Mouse (Mus musculus) heart, postnatal 0 days (tissue): ENCODE measurements around the gene Ociad1. TPM values are rescaled to one million over a fixed set of nuclear protein-coding genes. Genes with fewer than 3 reads are reported as not detected.
A peak's percentile ranks its signal among the peaks of the same experiment; 100 is the strongest.

ENCODE experiments used
- ATAC-seq: fragments of 200-750 bp; cut with Nextera tagmentation; 2 replicates; pipeline ENCODE4 v1.8.0; 2017; ENCODE audit warnings: low read depth, moderate number of reproducible peaks, moderate library complexity; ENCODE audit not compliant: insufficient read depth
- DNase-seq: peaks from one replicate; pipeline ENCODE4 v3.0.0-alpha.2; 2016; ENCODE audit warnings: low spot score
- H3K27ac ChIP-seq: fragments of 300-500 bp; sonication (generic); 2 replicates; pipeline ENCODE4 v1.5.1; 2014; ENCODE audit warnings: low read depth, mild to moderate bottlenecking
- H3K27me3 ChIP-seq: fragments of 300-500 bp; sonication (generic); 2 replicates; pipeline ENCODE4 v1.6.1; 2014; ENCODE audit warnings: low read length, mixed read lengths; ENCODE audit not compliant: control insufficient read depth, insufficient read depth
- H3K36me3 ChIP-seq: fragments of 300-500 bp; sonication (generic); replicated peaks from 2 replicates; pipeline ENCODE4 v1.6.1; 2014; ENCODE audit warnings: low read length, mixed read lengths; ENCODE audit not compliant: control insufficient read depth, insufficient read depth
- H3K4me1 ChIP-seq: fragments of 300-500 bp; sonication (generic); 2 replicates; pipeline ENCODE4 v1.6.1; 2014; ENCODE audit warnings: antibody characterized with exemption; ENCODE audit not compliant: control insufficient read depth, insufficient read depth
- H3K4me2 ChIP-seq: fragments of 300-500 bp; sonication (generic); 2 replicates; pipeline ENCODE4 v1.6.1; 2014; ENCODE audit warnings: low read depth, mild to moderate bottlenecking, low read length, moderate library complexity
- H3K4me3 ChIP-seq: fragments of 300-500 bp; sonication (generic); 2 replicates; pipeline ENCODE4 v1.5.1; 2014; ENCODE audit warnings: low read depth, low read length
- H3K9ac ChIP-seq: fragments of 300-500 bp; sonication (generic); replicated peaks from 2 replicates; pipeline ENCODE4 v1.6.1; 2014; ENCODE audit warnings: low read depth, low read length, mixed read lengths
- H3K9me3 ChIP-seq: fragments of 300-500 bp; sonication (generic); replicated peaks from 2 replicates; pipeline ENCODE4 v1.6.1; 2016; ENCODE audit warnings: low read length; ENCODE audit not compliant: control insufficient read depth
- CTCF ChIP-seq: IDR thresholded peaks from 2 replicates; pipeline ENCODE4 v1.5.1; 2016; ENCODE audit warnings: antibody characterized with exemption, control low read depth, low read depth
- EP300 ChIP-seq: IDR thresholded peaks from 2 replicates; pipeline ENCODE4 v1.6.1; 2016; ENCODE audit warnings: antibody characterized with exemption, low read depth
- WGBS: fragments of 180-500 bp; shearing (Covaris S2); extraction: QIAGEN DNeasy Blood & Tissue Kit; methylation state at CpG from one replicate; pipeline ENCODE4 v1.1.7; 2014; 5-methylcytosine and 5-hydroxymethylcytosine counted together
- polyA plus RNA-seq: library from polyadenylated mRNA; unstranded; fragments of >200 nt; fragmentation: Nextera tagmentation; extraction: Ambion mirVana; gene quantifications from 2 replicates; pipeline ENCODE4 v1.2.1, GENCODE M21; 2015
- total RNA-seq: library from RNA; depleted of rRNA; stranded (reverse); fragments of >200 nt; gene quantifications from 2 replicates; pipeline ENCODE4 v1.2.3, GENCODE M21; 2014; ENCODE audit warnings: low replicate concordance

Gene Ociad1
- total and polyA plus RNA-seq, 2 experiments from 2014 or later, result 131 to 265 TPM

DNA sequence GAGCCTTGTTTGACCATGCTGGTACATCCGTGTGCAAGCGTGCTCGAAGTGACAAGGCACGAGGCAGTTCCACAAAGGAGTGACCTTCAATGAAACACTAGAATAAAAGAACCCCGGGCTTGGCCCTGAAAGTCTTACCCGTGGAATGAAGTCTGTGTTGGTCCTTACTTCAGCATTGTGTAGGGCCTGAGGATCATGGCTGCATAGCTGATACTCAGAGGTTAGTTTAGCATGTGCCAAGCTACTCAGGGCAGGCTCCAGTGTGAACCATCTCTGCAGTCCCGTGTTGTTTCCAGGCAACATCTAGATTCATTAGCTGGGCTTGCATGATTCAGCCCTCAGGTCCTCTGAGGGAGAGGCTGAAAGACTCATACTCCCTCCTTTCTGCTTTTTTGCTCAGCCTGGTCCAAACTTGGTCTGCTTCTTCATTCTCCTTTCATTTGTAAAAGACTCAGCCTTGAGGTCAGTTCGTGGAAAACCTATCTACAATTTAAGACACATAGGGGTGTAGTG is 48.2 kb downstream of the Ociad1 start, which contains the start of gene Ociad2:
TSS of gene Ociad2 (minus strand) at position 306 of the 513 bp plus-strand sequence.
- H3K4me1 ChIP-seq, result no peaks in the 10 kb centered on the region
- H3K9ac ChIP-seq, result no peak within 1 kb of the TSS
- peaks cover 6% of the 10 kb centered on the region; the same call in 1 of the 2 replicates for H3K27me3 ChIP-seq
- ATAC-seq (no peak), DNase-seq (no peak)
- 84% methylated on average over 8 of the region's 8 CpGs for WGBS
- no peak within 1 kb of the TSS for H3K4me3 ChIP-seq
- H3K36me3 ChIP-seq, result no peaks in the 10 kb centered on the region
- no peak within 1 kb of the TSS for H3K27ac ChIP-seq
- no peak within 1 kb of the TSS for H3K4me2 ChIP-seq
- TF ChIP-seq CTCF (no peak), EP300 (no peak)
- no peaks in the 10 kb centered on the region for H3K9me3 ChIP-seq

GRCm38 (mm10) chr5:73342701-73343355 is 50.2 kb downstream of the Ociad1 start:
- H3K4me1 ChIP-seq, result no peaks in the 10 kb centered on the region
- no peak for ATAC-seq
- no peaks in the 10 kb centered on the region for H3K36me3 ChIP-seq
- H3K9ac ChIP-seq, result no peak overlapping the region
- H3K4me3 ChIP-seq, result no peak overlapping the region
- TF ChIP-seq CTCF, result no peak
- TF ChIP-seq EP300, result no peak
- H3K4me2 ChIP-seq, result no peak overlapping the region
- DNase-seq, result no peak
- no peaks in the 10 kb centered on the region for H3K27me3 ChIP-seq
- H3K9me3 ChIP-seq, result no peaks in the 10 kb centered on the region
- no peak overlapping the region for H3K27ac ChIP-seq
- WGBS, result 84% methylated on average over 22 of the region's 22 CpGs

DNA sequence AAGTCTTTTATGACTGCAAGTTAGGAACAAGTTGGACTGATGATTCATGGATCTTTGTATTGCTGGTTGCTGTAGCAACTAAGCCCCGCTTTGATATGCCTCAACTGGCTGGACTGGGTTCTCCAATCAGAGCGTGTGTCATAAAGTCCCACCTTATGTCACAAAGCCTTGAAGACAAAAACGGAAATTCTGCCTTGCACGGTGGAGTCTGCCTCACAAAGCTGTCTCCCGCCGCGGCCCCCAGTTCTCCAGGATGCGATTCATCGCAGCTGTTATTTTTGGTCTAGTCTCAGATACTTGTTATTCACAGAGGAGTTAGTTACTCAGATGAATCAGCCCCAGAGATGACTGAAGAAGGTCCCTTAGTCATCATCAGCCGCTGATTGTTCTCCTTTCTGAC is 51.7 kb downstream of the Ociad1 start:
- DNase-seq, result peak; percentile 30
- Histone ChIP-seq H3K4me3 (no peak overlapping the region), H3K27me3 (no peaks in the 10 kb centered on the region), H3K4me2 (no peak overlapping the region), H3K9ac (no peak overlapping the region), H3K36me3 (no peaks in the 10 kb centered on the region), H3K27ac (no peak overlapping the region), H3K9me3 (no peaks in the 10 kb centered on the region), H3K4me1 (no peaks in the 10 kb centered on the region)
- no peak; the same call in 1 of the 2 replicates for ATAC-seq
- TF ChIP-seq CTCF (no peak), EP300 (no peak)
- WGBS, result 48% methylated on average over 10 of the region's 10 CpGs

DNA sequence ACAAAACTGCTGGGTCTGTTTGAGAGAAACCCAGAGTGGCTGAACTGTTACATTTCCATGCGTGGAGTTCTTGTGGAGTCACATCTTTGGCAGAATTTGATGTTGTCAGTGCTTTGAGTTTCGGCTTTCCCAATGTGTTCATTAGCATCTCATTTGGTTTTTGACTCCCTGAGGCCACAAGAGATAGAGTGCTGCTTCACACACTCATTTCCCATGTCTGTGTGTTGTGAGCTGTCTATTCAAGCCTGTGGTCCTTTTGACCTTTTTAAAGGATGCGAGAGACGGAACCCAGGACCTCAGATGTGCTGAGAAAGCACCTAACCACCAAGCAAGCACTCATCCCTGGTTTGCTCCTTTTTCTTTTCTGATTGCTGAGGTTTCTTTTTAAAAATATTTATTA is 52.7 kb downstream of the Ociad1 start:
- no peak for ATAC-seq
- 88% methylated on average over 4 of the region's 4 CpGs for WGBS

DNA sequence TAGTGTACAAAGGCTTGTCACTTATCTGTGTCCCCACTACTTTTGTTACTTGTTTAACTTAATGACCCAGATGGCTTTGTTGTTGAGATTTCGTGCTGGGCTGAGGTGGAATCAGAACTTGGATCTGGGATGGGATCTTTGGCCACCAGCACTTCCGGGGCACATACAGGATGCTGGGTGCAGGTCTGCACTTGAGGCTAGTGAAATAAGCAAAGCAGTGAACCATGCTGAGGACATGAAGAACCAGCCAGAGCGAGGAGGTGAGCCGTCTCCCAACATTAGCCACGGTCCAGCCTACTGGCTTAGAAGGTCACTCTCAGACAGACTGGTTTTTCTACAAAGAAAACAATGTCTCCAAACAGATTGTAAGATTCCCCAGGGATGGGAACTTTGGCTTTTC is 56.9 kb downstream of the Ociad1 start:
- H3K4me3 ChIP-seq, result no peak overlapping the region
- H3K9me3 ChIP-seq, result no peaks in the 10 kb centered on the region
- no peaks in the 10 kb centered on the region for H3K36me3 ChIP-seq
- no peak overlapping the region for H3K27ac ChIP-seq
- H3K4me1 ChIP-seq, result no peaks in the 10 kb centered on the region
- H3K4me2 ChIP-seq, result no peak overlapping the region
- ATAC-seq, result no peak
- H3K9ac ChIP-seq, result no peak overlapping the region
- TF ChIP-seq EP300 (no peak), CTCF (no peak)
- 57% methylated on average over 5 of the region's 5 CpGs for WGBS
- DNase-seq, result no peak
- H3K27me3 ChIP-seq, result no peaks in the 10 kb centered on the region

More for the DNA sequence above, 52.7 kb downstream of the Ociad1 start:
- H3K4me3 ChIP-seq, result no peak overlapping the region
- H3K4me2 ChIP-seq, result no peak overlapping the region
- no peaks in the 10 kb centered on the region for H3K9me3 ChIP-seq
- no peaks in the 10 kb centered on the region for H3K36me3 ChIP-seq
- no peak for DNase-seq
- H3K9ac ChIP-seq, result no peak overlapping the region
- TF ChIP-seq EP300, result no peak
- H3K4me1 ChIP-seq, result no peaks in the 10 kb centered on the region
- H3K27me3 ChIP-seq, result no peaks in the 10 kb centered on the region
- H3K27ac ChIP-seq, result no peak overlapping the region

GRCm38 (mm10) chr5:73351796-73352195 is 59.2 kb downstream of the Ociad1 start:
- no peaks in the 10 kb centered on the region for H3K4me1 ChIP-seq
- no peaks in the 10 kb centered on the region for H3K27me3 ChIP-seq
- no peak for TF ChIP-seq EP300
- no peak for TF ChIP-seq CTCF
- no peak overlapping the region for H3K9ac ChIP-seq
- H3K9me3 ChIP-seq, result no peaks in the 10 kb centered on the region
- no peak for ATAC-seq
- no peak overlapping the region for H3K27ac ChIP-seq
- 94% methylated on average over 1 of the region's 1 CpGs for WGBS
- DNase-seq, result no peak
- no peak overlapping the region for H3K4me2 ChIP-seq
- no peak overlapping the region for H3K4me3 ChIP-seq
- no peaks in the 10 kb centered on the region for H3K36me3 ChIP-seq
